Mouse (Mus musculus) embryonic stem cell, embryonic (primary cell): ENCODE measurements around the gene Rps6kb1.

Experiments
- CTCF ChIA-PET, 4 experiments: fragments of 300-600 bp in 2 of 4; fragments of 350-600 bp in 2 of 4; sonication (Branson Sonifier 250); formaldehyde crosslinking; loops; one replicate each; lab custom pipeline; 2022; ENCODE audit warnings: inconsistent platforms in 2 of 4; lab: Charles Lee
- POLR2A ChIA-PET, 4 experiments: fragments of 300-600 bp in 2 of 4; fragments of 350-600 bp in 2 of 4; sonication (Branson Sonifier 250); formaldehyde crosslinking; loops; one replicate each; lab custom pipeline; 2022; ENCODE audit warnings: antibody characterized with exemption in 4 of 4, inconsistent platforms in 1 of 4; lab: Charles Lee

Gene Rps6kb1

DNA sequence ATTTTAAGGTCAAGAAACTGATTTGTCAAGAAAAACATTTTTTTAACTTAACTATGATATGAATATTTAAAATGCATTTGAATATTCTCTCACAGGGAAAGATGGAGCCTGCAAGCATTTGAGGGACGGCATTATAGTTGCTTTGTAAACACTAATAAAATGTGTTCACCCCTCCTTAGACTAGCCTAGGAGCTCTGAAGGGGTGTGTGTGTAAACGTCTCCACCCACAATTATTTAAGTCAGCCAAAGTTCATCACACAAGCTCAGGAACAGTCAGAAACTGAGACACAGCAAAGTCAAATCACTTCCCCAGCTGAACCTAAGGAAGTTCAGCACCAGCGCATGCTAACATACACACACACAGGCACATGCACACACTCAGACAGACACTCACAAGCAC is 71.0 kb downstream of the Rps6kb1 start:
- ChIA-PET CTCF (interaction anchor here in 2 of 4 experiments (0.7 to 1.1 kb wide), 4 partner anchors 11 to 115 kb away, joined by 3 to 9 read pairs (median 4); no protein-coding TSS in a partner anchor), POLR2A (interaction anchor here in 2 of 4 experiments (0.8 to 1.5 kb wide), 3 partner anchors 19 to 71 kb away, joined by 4 to 7 read pairs (median 6); partner anchors contain the start of genes Rps6kb1 (in 1 of the 2) and Tubd1 (in 1 of the 2))

DNA sequence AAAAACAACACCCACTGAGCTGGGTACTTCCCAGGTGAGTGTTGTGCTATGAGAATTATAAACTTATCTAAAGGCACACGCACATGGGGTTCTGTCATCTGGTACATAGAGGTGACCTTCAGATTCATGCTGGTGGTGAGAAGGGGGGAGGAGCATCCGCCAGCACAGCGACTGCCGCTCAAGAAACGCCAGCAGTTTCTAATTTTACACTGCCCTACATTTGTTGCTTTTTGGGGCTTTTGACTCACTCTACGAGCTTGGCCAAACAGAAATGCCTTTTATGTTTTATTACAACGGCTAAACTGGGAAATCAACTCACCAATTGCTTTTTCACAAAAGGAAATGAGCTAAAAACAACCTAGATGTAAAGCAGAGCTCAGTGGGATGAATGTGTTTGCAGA is 71.8 kb downstream of the Rps6kb1 start:
- ChIA-PET CTCF (interaction anchor here in 3 of 4 experiments (0.7 to 1.1 kb wide), 5 partner anchors 9 to 115 kb away, joined by 3 to 9 read pairs (median 4); no protein-coding TSS in a partner anchor), POLR2A (interaction anchor here in 2 of 4 experiments (1.1 to 1.5 kb wide), 2 partner anchors 19 to 36 kb away, joined by 6 to 7 read pairs; no protein-coding TSS in a partner anchor)

DNA sequence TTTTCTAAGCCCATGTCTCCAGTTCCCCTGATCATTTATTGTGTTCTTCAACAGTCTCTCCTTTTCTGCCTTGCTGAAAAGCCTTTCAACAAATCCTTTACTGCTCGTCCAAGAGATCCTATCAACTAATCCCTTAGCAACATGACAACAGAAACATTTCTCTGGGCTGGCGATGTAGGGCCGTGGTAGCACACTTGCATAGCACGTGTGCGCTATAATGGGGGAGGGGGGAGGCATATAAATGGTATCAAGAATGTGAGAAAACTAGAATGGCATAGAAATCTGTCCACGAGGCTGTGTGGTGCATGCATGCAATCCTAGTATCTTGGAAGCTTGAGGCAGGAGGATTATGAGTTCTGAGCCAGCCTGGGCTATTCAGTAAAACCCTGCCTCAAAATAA is 72.8 kb downstream of the Rps6kb1 start:
- ChIA-PET POLR2A (interaction anchor here in 1 of 4 experiments (1.4 kb wide), 1 partner anchor 18 kb away, joined by 4 read pairs; no protein-coding TSS in a partner anchor), CTCF (interaction anchor here in 2 of 4 experiments (0.6 kb wide), 2 partner anchors 30 to 32 kb away, joined by 8 to 10 read pairs; no protein-coding TSS in a partner anchor)

DNA sequence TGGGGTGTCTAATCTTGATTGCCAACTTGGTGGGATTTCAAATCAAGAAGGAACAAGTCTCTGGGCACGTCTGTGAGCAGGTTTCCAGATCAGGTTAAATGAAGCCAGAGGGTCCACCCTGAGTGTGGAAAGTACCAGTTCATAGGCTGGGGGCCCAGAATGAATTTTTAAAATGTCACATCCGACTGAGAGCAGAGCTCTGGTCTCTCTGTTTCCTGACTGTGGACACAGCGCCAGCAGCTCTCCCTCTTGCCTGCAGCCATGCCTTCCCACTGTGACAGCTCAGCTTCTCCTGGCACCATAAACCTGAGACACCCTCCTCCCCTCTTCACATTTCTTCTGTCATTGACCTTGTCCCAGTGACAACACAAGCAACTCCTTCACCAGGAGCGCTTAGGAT is 75.6 kb downstream of the Rps6kb1 start:
- ChIA-PET CTCF (interaction anchor here in 3 of 4 experiments (0.5 to 1.6 kb wide), 5 partner anchors 11 to 619 kb away, joined by 3 to 5 read pairs (median 3); partner anchors contain the start of genes Gm11444 (in 1 of the 3) and Rnft1 (in 1 of the 3)), POLR2A (interaction anchor here in 3 of 4 experiments (0.6 to 2.4 kb wide), 4 partner anchors 15 to 107 kb away, joined by 3 to 9 read pairs (median 3); no protein-coding TSS in a partner anchor)

DNA sequence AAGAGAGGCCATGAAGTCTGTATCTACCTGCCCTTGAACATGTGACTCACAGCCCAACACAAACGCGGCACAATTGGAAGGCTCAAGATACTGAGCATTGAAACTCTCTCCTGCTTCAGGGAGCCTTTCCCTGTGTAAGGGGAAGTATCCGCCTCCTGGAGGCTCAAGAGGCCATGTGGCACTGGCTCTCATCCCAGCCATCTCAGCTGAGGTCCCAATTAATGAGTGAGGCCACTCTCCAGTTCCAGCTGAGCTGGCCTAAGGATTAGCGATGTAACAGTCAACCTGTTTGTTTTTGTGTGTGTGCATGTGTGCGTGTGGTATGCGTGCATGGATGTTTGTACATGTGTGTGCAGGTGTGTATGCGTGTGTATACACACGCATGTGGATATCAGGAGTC is 76.3 kb downstream of the Rps6kb1 start:
- ChIA-PET POLR2A (interaction anchor here in 2 of 4 experiments (0.6 to 2.4 kb wide), 6 partner anchors 15 to 110 kb away, joined by 3 to 9 read pairs (median 3); partner anchors contain the start of gene Rnft1 (in 1 of the 2)), CTCF (interaction anchor here in 3 of 4 experiments (0.5 to 1.6 kb wide), 3 partner anchors 10 to 618 kb away, joined by 3 to 4 read pairs (median 3); partner anchors contain the start of gene Gm11444 (in 1 of the 3))

DNA sequence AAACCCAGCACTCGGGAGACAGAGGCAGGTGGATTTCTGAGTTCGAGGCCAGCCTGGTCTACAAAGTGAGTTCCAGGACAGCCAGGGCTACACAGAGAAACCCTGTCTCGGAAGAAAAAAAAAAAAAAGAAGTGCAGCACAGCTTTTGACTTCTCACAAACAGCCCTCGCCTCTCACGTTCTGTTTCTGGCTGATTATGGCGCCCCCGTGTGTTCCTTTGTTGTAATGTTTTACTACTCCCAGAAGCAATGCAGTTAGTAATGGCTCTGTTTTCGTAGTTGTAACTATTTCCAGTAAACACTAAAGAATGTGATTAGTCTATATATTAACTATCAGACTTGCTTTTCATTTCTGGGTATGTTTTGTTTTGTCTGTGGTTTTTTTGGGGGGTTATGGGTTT is 80.3 kb downstream of the Rps6kb1 start:
- ChIA-PET POLR2A (interaction anchor here in 1 of 4 experiments (2.8 kb wide), 1 partner anchor 10 kb away, joined by 18 read pairs; no protein-coding TSS in a partner anchor), CTCF (interaction anchor here (0.6 to 2.7 kb wide), 15 partner anchors 8 to 1137 kb away, joined by 3 to 24 read pairs (median 3); no protein-coding TSS in a partner anchor)

DNA sequence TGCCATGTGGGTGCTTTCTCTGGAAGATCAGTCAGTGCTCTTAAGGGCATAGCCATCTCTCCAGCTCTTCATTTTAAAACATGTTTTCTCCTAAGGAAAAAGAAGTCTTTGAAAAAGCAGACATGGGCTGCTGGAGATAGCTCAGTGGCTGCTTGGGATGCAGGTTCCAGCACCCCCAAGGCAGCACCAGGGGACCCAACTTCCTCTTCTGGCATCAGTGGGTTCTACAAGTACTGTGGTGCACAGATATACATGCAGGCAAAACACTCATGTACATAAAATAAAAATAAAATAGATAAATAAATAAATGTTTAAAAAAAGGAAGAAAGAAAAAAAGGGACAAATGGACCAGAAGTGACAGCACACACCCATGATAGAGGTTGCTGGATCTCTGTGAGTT is 82.0 kb downstream of the Rps6kb1 start:
- POLR2A ChIA-PET, result interaction anchor here in 3 of 4 experiments (1.1 to 2.8 kb wide), 3 partner anchors 8 to 25 kb away, joined by 3 to 18 read pairs (median 8); no protein-coding TSS in a partner anchor
- CTCF ChIA-PET, result interaction anchor here (0.6 to 2.7 kb wide), 17 partner anchors 9 to 619 kb away, joined by 3 to 24 read pairs (median 3); partner anchors contain the start of gene Rnft1 (in 1 of the 4)

DNA sequence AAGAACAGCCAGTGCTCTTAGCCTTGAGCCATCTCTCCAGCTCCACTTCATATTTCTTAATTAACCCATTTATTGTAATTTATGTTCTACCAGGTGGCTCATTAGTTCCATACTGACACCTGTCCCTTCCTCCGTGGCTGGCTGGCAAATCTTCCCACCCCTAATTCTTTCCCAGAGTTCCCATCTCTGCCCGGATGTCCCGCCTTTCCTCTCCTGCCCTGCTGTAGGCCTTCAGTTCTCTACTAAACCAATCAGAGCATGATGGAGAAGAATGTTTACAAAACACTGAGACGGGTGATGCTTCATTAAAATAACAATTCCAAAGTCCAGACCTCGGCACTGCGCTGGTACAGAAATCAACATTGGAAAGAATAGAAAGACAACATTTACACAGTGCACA is 85.7 kb downstream of the Rps6kb1 start:
- POLR2A ChIA-PET, result interaction anchor here in 1 of 4 experiments (1.1 kb wide), 1 partner anchor 100 kb away, joined by 3 read pairs; no protein-coding TSS in a partner anchor

DNA sequence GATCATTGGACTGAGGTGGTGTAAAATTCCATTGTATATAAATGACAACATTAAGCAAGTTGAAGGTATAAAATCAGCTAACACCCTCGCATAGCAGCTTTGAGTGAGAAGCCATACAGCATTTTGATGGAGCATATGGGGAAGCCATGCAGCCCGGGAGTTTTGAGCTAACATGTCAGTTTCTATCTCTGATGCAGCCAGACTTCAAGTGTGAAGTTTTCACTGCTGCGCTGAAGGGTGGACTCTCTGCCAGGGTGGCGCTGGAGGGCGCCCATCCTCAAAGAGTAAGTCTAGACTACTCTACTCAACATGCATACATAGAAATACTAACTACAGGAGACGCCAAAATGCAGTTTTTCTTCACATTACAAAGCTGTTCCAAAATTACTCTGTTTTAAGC is 87.1 kb downstream of the Rps6kb1 start:
- POLR2A ChIA-PET, result interaction anchor here in 1 of 4 experiments (0.6 kb wide), 1 partner anchor 197 kb away, joined by 3 read pairs; no protein-coding TSS in a partner anchor
- CTCF ChIA-PET, result interaction anchor here in 2 of 4 experiments (0.5 to 0.7 kb wide), 4 partner anchors 16 to 1640 kb away, joined by 3 to 11 read pairs (median 5); no protein-coding TSS in a partner anchor

More for the DNA sequence above, 85.7 kb downstream of the Rps6kb1 start:
- CTCF ChIA-PET, result interaction anchor here in 1 of 4 experiments (0.6 kb wide), 1 partner anchor 101 kb away, joined by 6 read pairs; no protein-coding TSS in a partner anchor

DNA sequence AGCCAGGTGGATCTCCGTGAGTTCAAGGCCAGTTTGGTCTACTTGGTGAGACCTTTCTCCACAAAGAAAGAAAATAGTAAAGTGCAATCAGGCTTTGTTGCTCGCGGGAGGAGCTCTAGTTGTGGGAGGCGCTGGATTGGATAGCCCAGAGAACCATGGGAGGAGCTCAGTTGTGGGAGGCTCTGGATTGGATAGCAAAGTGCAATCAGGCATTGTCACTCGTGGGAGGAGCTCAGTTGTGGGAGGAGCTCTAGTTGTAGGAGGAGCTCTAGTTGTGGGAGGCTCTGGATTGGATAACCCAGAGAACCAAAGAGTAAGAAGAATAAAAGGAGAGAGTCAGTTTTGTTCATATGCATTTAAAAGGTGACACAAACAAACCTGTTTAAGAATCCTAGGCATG is 90.6 kb downstream of the Rps6kb1 start:
- POLR2A ChIA-PET, result interaction anchor here in 3 of 4 experiments (0.6 to 1.7 kb wide), 54 partner anchors 8 to 1219 kb away, joined by 3 to 26 read pairs (median 4); partner anchors contain the start of genes Brip1 (in 2 of the 3), Ints2 (in 2 of the 3), Rps6kb1 (in 2 of the 3) and Tubd1 (in 2 of the 3)

More for the DNA sequence above, 90.6 kb downstream of the Rps6kb1 start:
- CTCF ChIA-PET, result interaction anchor here in 2 of 4 experiments (0.6 to 1.2 kb wide), 10 partner anchors 9 to 610 kb away, joined by 3 to 24 read pairs (median 5); no protein-coding TSS in a partner anchor
